Mouse (Mus musculus) central nervous system, embryonic 14 days (tissue): ENCODE data around the gene Zmym6. TPM values are rescaled to one million over a fixed set of nuclear protein-coding genes. Genes with fewer than 3 reads are reported as not detected.

ENCODE experiments used
- polyA plus RNA-seq: library from polyadenylated mRNA; depleted of rRNA; stranded (reverse); fragments of >200 nt; gene quantifications from 2 replicates; pipeline ENCODE4 v1.2.3, GENCODE M21; 2012; rRNA removed

Gene Zmym6
- 42.3 and 46.6 TPM in 2 replicates for polyA plus RNA-seq

DNA sequence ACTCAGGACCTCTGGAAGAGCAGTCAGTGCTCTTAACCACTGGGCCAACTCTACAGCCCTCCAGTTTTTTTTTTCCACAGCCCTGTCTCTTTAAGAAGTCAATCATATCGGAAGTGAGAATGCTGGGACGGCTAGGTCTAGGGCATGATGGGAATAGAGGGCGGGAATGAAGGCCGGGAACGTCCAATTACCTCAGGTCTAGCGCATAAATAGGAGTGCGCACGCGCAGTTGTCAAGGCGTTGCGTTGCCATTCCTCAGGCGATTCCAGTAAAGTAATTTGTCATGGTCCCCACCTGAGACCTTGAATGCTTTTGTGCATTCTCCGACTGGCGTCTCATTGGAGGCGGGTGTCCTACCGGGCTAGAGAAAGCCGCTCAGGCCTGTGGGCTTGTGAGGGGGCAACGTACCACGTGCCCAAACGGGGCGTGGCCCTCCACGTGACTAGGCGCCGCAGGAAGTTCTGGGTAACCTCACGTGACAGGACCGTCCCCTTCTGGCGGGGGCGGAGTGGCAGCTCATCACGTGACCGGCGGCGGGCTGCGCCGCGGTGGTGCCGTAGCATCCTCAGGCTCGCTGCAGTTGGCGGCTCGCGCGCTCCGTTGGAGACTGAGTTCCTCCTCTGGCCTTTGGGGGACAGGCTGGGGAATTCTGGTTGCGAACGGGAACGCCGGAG lies at the start of gene Zmym6:
Zmym6 (plus strand) TSS at position 509 of the 674 bp plus-strand sequence.

DNA sequence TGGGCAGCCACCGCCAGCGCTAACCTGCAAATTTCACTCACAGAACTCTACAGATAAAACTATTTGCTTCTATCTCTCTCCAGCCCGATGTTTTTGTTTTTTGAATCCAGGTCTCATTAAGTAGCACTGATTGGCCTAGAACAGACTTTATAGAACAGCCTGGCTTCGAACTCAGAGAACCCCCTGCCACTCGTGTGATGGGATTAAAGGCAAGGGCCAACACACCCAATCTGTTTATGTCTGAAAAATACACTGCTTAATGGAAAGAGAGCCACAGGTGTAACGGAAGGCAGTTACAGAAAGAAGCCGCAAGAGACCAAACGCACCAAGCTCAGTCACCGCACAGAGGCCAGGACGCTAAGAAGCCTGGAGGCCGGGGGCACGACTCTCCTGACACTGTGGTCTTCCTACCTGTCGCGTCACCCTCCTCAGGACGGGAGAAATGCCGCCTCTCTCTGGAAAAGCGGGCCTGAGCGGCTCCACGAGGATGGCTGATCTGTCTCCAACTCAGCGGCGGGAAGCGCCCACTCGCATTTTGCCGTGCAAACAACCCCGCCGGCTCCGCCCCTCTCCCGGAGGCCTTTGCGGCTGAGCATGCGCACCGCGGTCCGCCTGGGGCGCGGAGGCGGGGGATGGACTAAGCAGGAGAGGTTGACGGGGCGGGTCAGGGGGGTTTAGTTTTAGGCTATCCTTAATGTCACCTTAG lies 16.4 kb upstream of the Zmym6 start, which contains the start of gene Zmym1:
Zmym1 (minus strand) TSS at position 568 of the 706 bp plus-strand sequence.

DNA sequence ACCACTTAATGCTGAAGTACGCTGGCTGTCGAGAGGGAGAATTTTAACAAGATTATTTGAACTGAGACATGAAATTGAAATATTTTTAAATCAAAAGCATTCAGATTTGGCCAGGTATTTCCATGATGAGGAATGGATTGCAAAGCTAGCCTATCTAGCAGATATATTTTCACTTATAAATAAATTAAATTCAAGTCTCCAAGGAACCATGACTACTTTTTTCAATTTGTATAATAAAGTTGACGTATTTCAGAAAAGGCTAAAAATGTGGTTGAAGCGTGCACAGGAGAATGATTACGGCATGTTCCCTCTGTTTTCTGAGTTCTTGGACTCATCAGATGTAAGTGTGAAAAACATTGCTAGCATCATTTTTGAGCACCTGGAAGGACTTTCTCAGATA lies 46.2 kb downstream of the Zmym6 start, which contains the start of gene Tmem35b:
Tmem35b (plus strand) TSS at position 301 of the 400 bp plus-strand sequence.

GRCm38 (mm10) chr4:127168914-127169345 lies 91.7 kb downstream of the Zmym6 start, which contains the start of gene Dlgap3:
Dlgap3 (plus strand) TSS chr4:127169204.

Other genes with a start within 250 kb of the Zmym6 start
- gene Zmym4, start 109.2 kb upstream of the Zmym6 start, polyA plus RNA-seq = 31.3 and 36.7 TPM in 2 replicates
- 361 and 377 TPM in 2 replicates for gene Sfpq, start 56.1 kb upstream of the Zmym6 start, polyA plus RNA-seq
- 10.8 and 11.5 TPM in 2 replicates for gene Zmym1, start 16.2 kb upstream of the Zmym6 start, polyA plus RNA-seq
- gene Tmem35b, start 46.3 kb downstream of the Zmym6 start, polyA plus RNA-seq = 18.7 and 19.1 TPM in 2 replicates
- gene Dlgap3, start 91.8 kb downstream of the Zmym6 start, polyA plus RNA-seq = 21.6 and 24.1 TPM in 2 replicates
- 31.1 and 31.6 TPM in 2 replicates for gene Smim12, start 166.4 kb downstream of the Zmym6 start, polyA plus RNA-seq
- 23.2 and 24.1 TPM in 2 replicates for gene Gja4, start 236.7 kb downstream of the Zmym6 start, polyA plus RNA-seq